In the genomic region with DNA sequence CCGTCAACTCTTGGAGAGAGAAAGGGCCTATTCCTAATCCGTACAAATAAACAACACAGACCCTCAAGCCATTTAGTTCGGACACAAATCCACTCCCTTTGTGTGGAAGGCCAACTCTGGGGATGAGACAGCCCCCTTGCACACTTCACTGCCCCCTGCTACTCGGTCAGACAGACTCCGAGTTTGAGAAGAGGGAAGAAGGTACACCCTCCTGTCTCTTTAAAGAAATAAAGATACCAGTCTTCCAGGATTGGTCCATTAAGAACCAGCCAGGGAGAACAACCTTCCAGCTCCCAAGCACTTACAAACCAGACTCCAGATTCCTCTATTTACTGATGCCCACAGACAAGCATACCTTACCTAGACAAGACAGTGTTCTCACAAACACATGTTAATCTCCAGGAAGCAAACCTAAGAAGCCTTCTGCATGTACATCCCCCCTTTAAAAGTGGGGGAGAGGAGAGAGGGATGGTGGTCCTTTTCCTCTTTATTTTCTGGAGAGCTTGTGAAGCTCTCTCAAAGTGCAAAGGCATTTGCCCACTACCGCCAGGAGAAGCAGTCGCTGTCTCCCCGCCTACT, we compare ENCODE assay signal across 9 mouse cellular contexts.
DNase-seq lines count a peak whose midpoint lies in the region; ATAC-seq and TF ChIP-seq lines count a peak whose summit lies in the region.
"Had no signal": no experiment of that assay in that cellular context is flagged by ENCODE, and none has a peak within 500 bp of the region (broad histone marks: within the 10 kb centered on the region; RNA-seq: fewer than 3 reads in every experiment).

No protein-coding gene starts in this region.

- in situ Hi-C loops in Patski (cut with MboI; ENCODE audit: low pct_unique_long_range_greater_than_20kb): no loop called here

- H3K27me3 ChIP-seq in Patski: no peaks in the 10 kb centered on the region
- H3K27me3 ChIP-seq in forebrain, embryonic 13.5 days: no peaks in the 10 kb centered on the region

- H3K36me3 ChIP-seq in forebrain, embryonic 13.5 days (ENCODE audit: poor library complexity, severe bottlenecking): no peaks in the 10 kb centered on the region

- intact Hi-C loops in left cerebral cortex, postnatal 4 days (cut with DNase I): loop anchor here (10.0 kb wide), 1 partner anchor 133 kb away; no protein-coding TSS in a partner anchor

- peaks cover 54% of the 10 kb centered on the region for H3K4me1 ChIP-seq in forebrain, embryonic 13.5 days

- CTCF ChIA-PET in Patski (lab: Charles Lee): no interaction called here

- peak; percentile 30 for DNase-seq in heart, adult 11 months
- DNase-seq in heart, adult 18-20 months: no peak
- DNase-seq in Patski (ENCODE audit: low read depth, low spot score): no peak
- DNase-seq in left cerebral cortex, postnatal 4 days: peak; percentile 26
- no peak for DNase-seq in adrenal gland, adult 18-20 months (ENCODE audit: low spot score in 2 of 2)
- DNase-seq in lung, postnatal 25 days (ENCODE audit: low spot score): no peak
- DNase-seq in adrenal gland, adult 8-10 months: no peak

- peak overlapping the region; percentile 65 for H3K4me2 ChIP-seq in forebrain, embryonic 13.5 days

- ATAC-seq in Patski: peak; percentile 55
- ATAC-seq in forebrain, embryonic 13.5 days: peak; percentile 10

- peak overlapping the region; percentile 51 for H3K4me3 ChIP-seq in forebrain, embryonic 13.5 days
- H3K4me3 ChIP-seq: erythroblast, embryonic 14.5 days had no signal

- peak overlapping the region; percentile 100 for H3K27ac ChIP-seq in forebrain, embryonic 13.5 days

- H3K9ac ChIP-seq in forebrain, embryonic 13.5 days: peak overlapping the region; percentile 73

- POLR2A ChIA-PET in Patski (lab: Charles Lee): no interaction called here

- WGBS in forebrain, embryonic 13.5 days: 3% methylated on average over 8 of the region's 8 CpGs

- no peak for TF ChIP-seq CTCF in Patski (IDR thresholded peaks at IDR 0.05)

- no peaks in the 10 kb centered on the region for H3K9me3 ChIP-seq in forebrain, embryonic 13.5 days (replicated peaks)

Comparison
In these comparisons a context has a peak if more than half of its experiments do, and no peak if none do; other contexts are left out.
1. DNase-seq: peak in heart, adult 11 months (single experiment) and left cerebral cortex, postnatal 4 days (single experiment); none in heart, adult 18-20 months (0 of 2), Patski (single experiment), adrenal gland, adult 18-20 months (0 of 2), lung, postnatal 25 days (single experiment) and adrenal gland, adult 8-10 months (single experiment).